Mouse (Mus musculus) liver, embryonic 13.5 days (tissue): ENCODE data around the gene Nup153. TPM values are rescaled to one million over a fixed set of nuclear protein-coding genes. Genes with fewer than 3 reads are reported as not detected.

Experiments used
- ATAC-seq: fragments of 200-750 bp; cut with Nextera tagmentation; 2 replicates; pipeline ENCODE4 v1.8.0; 2017; ENCODE audit warnings: low read depth, mild to moderate bottlenecking, moderate number of reproducible peaks, moderate library complexity
- DNase-seq: peaks from one replicate; pipeline ENCODE4 v3.0.0; 2022
- H3K27ac ChIP-seq: fragments of 300-500 bp; sonication (generic); 2 replicates; pipeline ENCODE4 v1.5.1; 2015; ENCODE audit warnings: moderate library complexity, mild to moderate bottlenecking, inconsistent platforms
- H3K27me3 ChIP-seq: fragments of 300-500 bp; sonication (generic); 2 replicates; pipeline ENCODE4 v1.6.1; 2015; ENCODE audit warnings: mild to moderate bottlenecking, inconsistent platforms
- H3K36me3 ChIP-seq: fragments of 300-500 bp; sonication (generic); 2 replicates; pipeline ENCODE4 v1.6.1; 2015; ENCODE audit warnings: mild to moderate bottlenecking, inconsistent platforms
- H3K4me1 ChIP-seq: fragments of 300-500 bp; sonication (generic); replicated peaks from 2 replicates; pipeline ENCODE4 v1.6.1; 2015; ENCODE audit warnings: inconsistent platforms
- H3K4me2 ChIP-seq: fragments of 300-500 bp; sonication (generic); 2 replicates; pipeline ENCODE4 v1.6.1; 2015; ENCODE audit warnings: inconsistent platforms, mild to moderate bottlenecking, moderate library complexity
- H3K4me3 ChIP-seq: fragments of 300-500 bp; sonication (generic); replicated peaks from 2 replicates; pipeline ENCODE4 v1.5.1; 2015; ENCODE audit warnings: mild to moderate bottlenecking, inconsistent platforms
- H3K9ac ChIP-seq: fragments of 300-500 bp; sonication (generic); 2 replicates; pipeline ENCODE4 v1.6.1; 2015; ENCODE audit warnings: mild to moderate bottlenecking, inconsistent platforms
- H3K9me3 ChIP-seq: fragments of 300-500 bp; sonication (generic); replicated peaks from 2 replicates; pipeline ENCODE4 v1.6.1; 2016; ENCODE audit warnings: inconsistent platforms
- WGBS: fragments of 180-500 bp; shearing (Covaris S2); methylation state at CpG from one replicate; pipeline ENCODE4 v1.1.7; 2015; ENCODE audit not compliant: insufficient replicate concordance; 5-methylcytosine and 5-hydroxymethylcytosine counted together
- polyA plus RNA-seq: library from polyadenylated mRNA; unstranded; fragments of >200 nt; fragmentation: Nextera tagmentation; extraction: Ambion mirVana; gene quantifications from 2 replicates; pipeline ENCODE4 v1.2.1, GENCODE M21; 2015

The Nup153 gene
- polyA plus RNA-seq = 18.6 and 20.7 TPM in 2 replicates

GRCm38 (mm10) chr13:46727837-46728268, at the start of gene Nup153:
Gene Nup153, minus strand, starts transcription at chr13:46727940.
- Histone ChIP-seq H3K9ac (peak within 1 kb of the TSS; percentile 98), H3K27ac (peak within 1 kb of the TSS; percentile 99), H3K4me2 (peak within 1 kb of the TSS; percentile 77), H3K27me3 (no peaks in the 10 kb centered on the region), H3K9me3 (no peaks in the 10 kb centered on the region), H3K4me1 (peaks cover 28% of the 10 kb centered on the region), H3K36me3 (no peaks in the 10 kb centered on the region), H3K4me3 (peak within 1 kb of the TSS; percentile 99)
- under 1% methylated on average over 51 of the region's 51 CpGs for WGBS
- peak; percentile 99 for DNase-seq
- peak; percentile 82 for ATAC-seq

DNA sequence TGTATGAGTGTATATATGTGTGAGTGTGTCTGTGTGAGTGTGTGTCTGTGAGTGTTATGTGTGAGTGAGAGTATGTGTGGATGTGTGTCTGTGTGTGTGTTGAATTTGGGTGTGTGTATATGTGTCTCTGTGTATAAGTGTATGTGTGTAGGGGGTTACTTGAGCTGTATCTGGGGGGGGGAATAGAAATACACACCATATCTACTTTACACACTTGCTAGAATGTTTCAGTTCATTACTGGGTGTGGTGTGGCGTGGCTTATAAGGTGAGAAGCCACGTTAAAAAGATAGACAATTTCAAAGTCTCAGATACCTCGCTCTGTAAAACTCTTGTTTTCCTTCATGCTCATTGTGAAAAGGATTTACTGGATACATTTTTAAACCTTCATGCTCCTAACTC, 49.7 kb upstream of the Nup153 start:
- WGBS = 33% methylated on average over 3 of the region's 3 CpGs
- H3K27me3 ChIP-seq = no peaks in the 10 kb centered on the region
- H3K27ac ChIP-seq = peak overlapping the region; percentile 20; the same call in 1 of the 2 replicates
- H3K4me2 ChIP-seq = no peak overlapping the region
- no peak overlapping the region for H3K4me3 ChIP-seq
- peak; percentile 61 for ATAC-seq
- peaks cover 8% of the 10 kb centered on the region for H3K36me3 ChIP-seq
- H3K9me3 ChIP-seq = no peaks in the 10 kb centered on the region
- peaks cover 51% of the 10 kb centered on the region for H3K4me1 ChIP-seq
- no peak for DNase-seq
- H3K9ac ChIP-seq = no peak overlapping the region

DNA sequence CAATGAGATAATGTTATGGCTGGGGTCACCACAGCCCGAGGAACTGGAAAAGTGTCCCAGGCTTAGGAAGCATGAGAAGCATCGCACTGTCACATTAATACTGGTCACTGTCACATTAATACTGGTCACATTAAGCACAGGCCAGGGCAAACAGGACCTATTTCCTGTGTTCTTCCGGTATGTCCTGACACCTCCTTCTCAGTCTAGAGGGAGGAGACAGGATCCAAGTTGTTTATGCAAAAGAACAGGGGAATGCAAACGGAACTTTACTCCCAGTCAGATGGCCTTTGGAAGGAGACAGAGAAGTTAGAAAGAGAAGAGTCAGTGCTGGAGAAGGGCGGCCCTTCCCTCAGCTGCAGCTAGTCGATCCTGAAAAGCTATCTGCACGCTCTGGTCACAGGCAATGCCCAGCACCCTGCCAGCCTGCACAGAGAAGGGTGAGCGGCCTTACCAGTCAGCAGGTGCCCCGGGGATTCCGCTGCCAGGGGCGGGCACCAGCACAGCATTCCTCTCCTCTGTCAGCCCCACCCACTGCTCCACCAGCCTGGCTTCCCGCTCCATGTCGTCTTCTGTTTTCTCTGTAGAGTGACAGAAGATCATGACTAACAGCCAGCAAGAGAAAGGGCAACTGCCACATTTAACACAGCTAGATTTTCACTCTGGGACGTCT, 49.0 kb upstream of the Nup153 start:
- DNase-seq (no peak), ATAC-seq (peak; percentile 25; the same call in 1 of the 2 replicates)
- Histone ChIP-seq H3K9ac (no peak overlapping the region), H3K4me2 (no peak overlapping the region), H3K27me3 (no peaks in the 10 kb centered on the region), H3K27ac (0 out of 2 replicates have a peak overlapping the region, but pooled peaks have one; percentile 20), H3K4me1 (peaks cover 58% of the 10 kb centered on the region), H3K36me3 (peaks cover 15% of the 10 kb centered on the region), H3K9me3 (no peaks in the 10 kb centered on the region), H3K4me3 (no peak overlapping the region)
- WGBS = 52% methylated on average over 14 of the region's 14 CpGs

DNA sequence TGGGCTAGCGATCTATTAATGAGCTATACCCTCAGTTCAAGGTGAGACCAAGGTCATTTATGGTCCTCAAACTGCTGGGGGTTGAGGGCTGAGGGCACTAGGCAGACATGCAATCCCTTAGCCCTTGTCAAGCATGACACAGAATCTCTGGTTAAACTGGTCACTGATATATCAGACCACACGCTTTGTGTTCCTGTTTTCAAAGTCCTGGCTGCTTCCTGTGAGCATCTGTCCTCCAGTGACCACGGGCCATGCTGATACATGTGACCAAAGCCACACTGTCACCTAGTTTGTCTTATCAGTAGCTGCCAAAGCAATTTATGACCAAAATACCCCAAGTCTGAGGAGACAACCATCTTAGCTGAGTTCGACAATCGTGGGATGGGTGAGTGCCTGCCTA, 47.3 kb upstream of the Nup153 start:
- Histone ChIP-seq H3K9me3 (no peaks in the 10 kb centered on the region), H3K36me3 (peaks cover 19% of the 10 kb centered on the region), H3K9ac (no peak overlapping the region), H3K27me3 (no peaks in the 10 kb centered on the region), H3K4me1 (peaks cover 47% of the 10 kb centered on the region), H3K27ac (0 out of 2 replicates have a peak overlapping the region, but pooled peaks have one; percentile 9), H3K4me3 (no peak overlapping the region), H3K4me2 (no peak overlapping the region)
- WGBS = 22% methylated on average over 5 of the region's 5 CpGs
- DNase-seq (no peak), ATAC-seq (no peak)

- Histone ChIP-seq H3K9ac (no peak overlapping the region), H3K36me3 (peaks cover 24% of the 10 kb centered on the region), H3K4me1 (peaks cover 41% of the 10 kb centered on the region), H3K4me2 (no peak overlapping the region), H3K4me3 (no peak overlapping the region), H3K27me3 (no peaks in the 10 kb centered on the region), H3K27ac (no peak overlapping the region), H3K9me3 (no peaks in the 10 kb centered on the region)
- DNase-seq (no peak), ATAC-seq (no peak)
- 91% methylated on average over 13 of the region's 13 CpGs for WGBS
Measured at GRCm38 (mm10) chr13:46772581-46772980, 44.8 kb upstream of the Nup153 start.

- Histone ChIP-seq H3K27me3 (no peaks in the 10 kb centered on the region), H3K27ac (no peak overlapping the region), H3K9ac (no peak overlapping the region), H3K4me2 (no peak overlapping the region), H3K4me3 (no peak overlapping the region), H3K9me3 (no peaks in the 10 kb centered on the region), H3K36me3 (peaks cover 12% of the 10 kb centered on the region), H3K4me1 (peaks cover 10% of the 10 kb centered on the region)
- no peak for DNase-seq
- WGBS = 57% methylated on average over 2 of the region's 2 CpGs
- ATAC-seq = no peak
Measured at GRCm38 (mm10) chr13:46765361-46765760, 37.6 kb upstream of the Nup153 start.

DNA sequence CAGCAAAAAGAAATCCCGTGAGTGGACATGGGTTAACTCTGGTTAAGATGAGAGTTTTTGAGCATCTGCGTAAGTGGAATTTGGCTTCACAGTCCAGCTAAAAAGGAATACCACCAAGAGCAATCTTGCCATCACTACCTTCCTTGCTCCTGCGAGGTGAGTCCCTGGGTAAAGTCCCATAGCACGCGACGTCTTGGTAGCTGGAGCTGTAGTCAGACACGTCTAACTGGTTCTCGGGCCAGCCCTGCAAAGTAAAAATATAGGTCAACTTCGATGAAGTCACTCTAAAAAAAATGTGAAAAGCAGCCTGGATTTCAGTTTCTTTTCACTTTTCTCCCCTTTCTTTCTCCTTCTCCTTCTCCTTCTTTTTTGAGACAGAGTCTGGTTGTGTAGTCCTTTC, 35.5 kb upstream of the Nup153 start:
- H3K4me1 ChIP-seq = peaks cover 5% of the 10 kb centered on the region
- H3K9me3 ChIP-seq = no peaks in the 10 kb centered on the region
- no peak for DNase-seq
- 85% methylated on average over 9 of the region's 9 CpGs for WGBS
- no peak for ATAC-seq
- no peak overlapping the region for H3K4me3 ChIP-seq
- H3K27ac ChIP-seq = no peak overlapping the region
- H3K9ac ChIP-seq = no peak overlapping the region
- H3K27me3 ChIP-seq = no peaks in the 10 kb centered on the region
- H3K4me2 ChIP-seq = no peak overlapping the region
- peaks cover 10% of the 10 kb centered on the region; the same call in 1 of the 2 replicates for H3K36me3 ChIP-seq

DNA sequence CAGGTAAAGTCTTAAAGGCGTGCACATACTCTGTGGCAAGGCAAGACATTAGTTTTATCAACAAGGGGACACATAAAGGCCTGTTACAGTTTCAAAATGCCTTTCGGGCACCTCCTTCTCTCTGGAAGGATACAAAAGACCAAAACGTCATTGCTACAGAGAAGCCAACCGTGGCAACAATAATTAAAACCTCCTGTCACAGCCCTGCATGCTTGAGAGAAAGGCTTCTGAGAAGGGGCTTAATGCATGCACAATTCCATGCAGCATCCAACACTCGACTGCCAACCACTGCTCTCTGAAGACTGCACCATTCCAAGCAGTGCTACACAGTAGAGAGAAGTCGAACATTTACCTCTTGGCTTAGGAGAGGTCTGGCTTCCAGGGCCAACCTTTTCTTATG, 33.2 kb upstream of the Nup153 start:
- Histone ChIP-seq H3K4me2 (no peak overlapping the region), H3K4me1 (peaks cover 5% of the 10 kb centered on the region), H3K9ac (no peak overlapping the region), H3K9me3 (no peaks in the 10 kb centered on the region), H3K4me3 (no peak overlapping the region), H3K36me3 (0 out of 2 replicates have a peak, but pooled peaks cover 6% of the 10 kb centered on the region), H3K27ac (no peak overlapping the region), H3K27me3 (no peaks in the 10 kb centered on the region)
- DNase-seq (no peak), ATAC-seq (no peak)
- WGBS = 67% methylated on average over 6 of the region's 6 CpGs

DNA sequence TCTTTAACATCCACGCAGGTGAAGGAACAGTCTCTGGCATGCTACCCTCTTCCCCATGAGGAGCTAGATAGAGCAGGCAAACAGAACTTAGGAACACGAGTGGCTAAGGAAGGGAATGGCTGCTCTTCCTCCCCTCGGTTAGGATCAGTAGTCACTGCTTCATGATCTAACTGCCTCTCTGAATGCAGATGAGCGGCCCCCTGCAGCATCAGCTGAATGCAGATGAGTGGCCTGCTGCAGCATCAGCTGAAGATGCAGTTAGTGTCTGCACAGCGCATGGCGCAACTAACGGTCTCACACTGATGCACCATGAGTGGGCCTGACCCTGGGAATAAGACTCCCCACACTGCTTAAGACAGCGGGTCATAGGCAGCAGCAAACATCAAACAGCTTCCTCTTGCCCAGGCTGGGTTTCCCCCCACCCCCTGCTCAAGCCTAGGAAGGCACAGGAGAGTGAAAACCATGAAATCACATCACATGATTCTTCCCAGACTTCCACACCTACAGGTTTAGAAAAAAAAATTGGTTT, 31.6 kb upstream of the Nup153 start:
- H3K4me2 ChIP-seq = no peak overlapping the region
- H3K4me3 ChIP-seq = no peak overlapping the region
- DNase-seq = no peak
- no peak for ATAC-seq
- no peak overlapping the region for H3K27ac ChIP-seq
- 77% methylated on average over 8 of the region's 8 CpGs for WGBS
- H3K9ac ChIP-seq = no peak overlapping the region
- no peaks in the 10 kb centered on the region for H3K27me3 ChIP-seq
- 0 out of 2 replicates have a peak, but pooled peaks cover 6% of the 10 kb centered on the region for H3K36me3 ChIP-seq
- H3K9me3 ChIP-seq = no peaks in the 10 kb centered on the region
- H3K4me1 ChIP-seq = no peaks in the 10 kb centered on the region

DNA sequence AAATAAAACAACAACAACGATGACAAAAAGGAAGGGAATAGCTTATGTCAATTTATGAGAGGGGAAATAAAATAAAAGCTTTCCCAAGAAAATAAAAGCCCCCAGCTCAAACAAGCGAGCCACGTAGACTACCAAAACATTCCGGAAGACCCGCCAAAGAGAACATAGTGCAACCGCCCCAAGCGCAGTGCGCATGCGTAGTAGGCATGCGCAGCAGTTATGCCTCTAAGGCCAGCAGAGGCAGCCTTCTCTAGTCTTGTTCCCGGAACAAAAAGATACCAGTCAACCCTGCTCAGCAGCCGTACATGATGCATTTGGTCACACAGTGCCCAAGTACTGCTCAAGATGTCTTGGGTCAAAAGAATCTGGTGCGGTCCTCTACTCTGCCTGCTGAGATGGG, 30.9 kb upstream of the Nup153 start:
- 0 out of 2 replicates have a peak, but pooled peaks cover 6% of the 10 kb centered on the region for H3K36me3 ChIP-seq
- H3K4me2 ChIP-seq = no peak overlapping the region
- no peaks in the 10 kb centered on the region for H3K9me3 ChIP-seq
- H3K4me3 ChIP-seq = no peak overlapping the region
- DNase-seq (no peak), ATAC-seq (no peak)
- no peak overlapping the region for H3K9ac ChIP-seq
- no peaks in the 10 kb centered on the region for H3K4me1 ChIP-seq
- H3K27me3 ChIP-seq = no peaks in the 10 kb centered on the region
- H3K27ac ChIP-seq = no peak overlapping the region
- WGBS = 83% methylated on average over 13 of the region's 13 CpGs

GRCm38 (mm10) chr13:46757946-46758345, 30.2 kb upstream of the Nup153 start:
- DNase-seq = no peak
- 71% methylated on average over 7 of the region's 7 CpGs for WGBS

More at GRCm38 (mm10) chr13:46757946-46758345, 30.2 kb upstream of the Nup153 start:
- H3K4me1 ChIP-seq = no peaks in the 10 kb centered on the region
- no peaks in the 10 kb centered on the region for H3K27me3 ChIP-seq
- H3K4me3 ChIP-seq = no peak overlapping the region
- H3K9ac ChIP-seq = no peak overlapping the region
- H3K4me2 ChIP-seq = no peak overlapping the region
- no peaks in the 10 kb centered on the region for H3K9me3 ChIP-seq
- H3K27ac ChIP-seq = no peak overlapping the region
- H3K36me3 ChIP-seq = 0 out of 2 replicates have a peak, but pooled peaks cover 6% of the 10 kb centered on the region
- ATAC-seq = no peak
